ENCODE assay signal across 9 mouse cellular contexts in genomic region chr10:122528973-122529703, GRCm38 (mm10).
A peak's percentile ranks its signal among the peaks of the same experiment; 100 is the strongest.
DNase-seq lines count a peak whose midpoint lies in the region; ATAC-seq and TF ChIP-seq lines count a peak whose summit lies in the region.
"Had no signal": no experiment of that assay in that cellular context is flagged by ENCODE, and none has a peak within 500 bp of the region (broad histone marks: within the 10 kb centered on the region; RNA-seq: fewer than 3 reads in every experiment).

No protein-coding gene starts in this region.

- H3K4me1 ChIP-seq in forebrain, embryonic 14.5 days (ENCODE audit: control insufficient read depth, insufficient read depth, low read length) = no peaks in the 10 kb centered on the region
- H3K4me1 ChIP-seq in forebrain, embryonic 11.5 days (replicated peaks; ENCODE audit: control insufficient read depth, insufficient read depth, low read length) = no peaks in the 10 kb centered on the region
- no peaks in the 10 kb centered on the region for H3K4me1 ChIP-seq in liver, postnatal 0 days (ENCODE audit: insufficient read depth)
- H3K4me1 ChIP-seq: neural tube, embryonic 12.5 days had no signal

- no peak overlapping the region for H3K4me3 ChIP-seq in forebrain, embryonic 14.5 days (ENCODE audit: low read depth, low read length)
- H3K4me3 ChIP-seq in forebrain, embryonic 11.5 days (ENCODE audit: low read depth, low read length) = no peak overlapping the region
- no peak overlapping the region for H3K4me3 ChIP-seq in liver, postnatal 0 days (ENCODE audit: low read depth, low read length)
- H3K4me3 ChIP-seq: neural tube, embryonic 12.5 days had no signal

- DNase-seq in forebrain, embryonic 14.5 days (ENCODE audit: low spot score) = peak; percentile 87
- DNase-seq in forebrain, embryonic 11.5 days (ENCODE audit: low spot score) = no peak
- no peak for DNase-seq in liver, postnatal 0 days
- DNase-seq in liver = no peak
- DNase-seq in T-cell, adult 2 months (ENCODE audit: low spot score) = peak; percentile 34
- peak; percentile 72 for DNase-seq in hindlimb bud, embryonic 11.5 days (ENCODE audit: extremely low spot score, low read depth, low spot score)
- DNase-seq in skeletal muscle tissue, adult 2 months (ENCODE audit: low read depth, low spot score) = peak; percentile 30
- no peak for DNase-seq in frontal cortex, postnatal 25 days (ENCODE audit: low spot score in 2 of 2)

- no peak overlapping the region for H3K9ac ChIP-seq in forebrain, embryonic 14.5 days (ENCODE audit: low read length)
- no peak overlapping the region for H3K9ac ChIP-seq in forebrain, embryonic 11.5 days (ENCODE audit: low read length)
- H3K9ac ChIP-seq in liver, postnatal 0 days (replicated peaks) = no peak overlapping the region
- H3K9ac ChIP-seq: neural tube, embryonic 12.5 days had no signal

- TF ChIP-seq CTCF in liver, postnatal 0 days (IDR thresholded peaks at IDR 0.05; ENCODE audit: low read depth) = peak; percentile 87

- 38% methylated on average over 4 of the region's 4 CpGs for WGBS in forebrain, embryonic 14.5 days
- WGBS in forebrain, embryonic 11.5 days = 37% methylated on average over 4 of the region's 4 CpGs
- 28% methylated on average over 4 of the region's 4 CpGs for WGBS in liver, postnatal 0 days (ENCODE audit: insufficient replicate concordance)

- TF ChIP-seq EP300 in liver, postnatal 0 days (IDR thresholded peaks at IDR 0.05; ENCODE audit: low read depth) = no peak

- no peaks in the 10 kb centered on the region for H3K36me3 ChIP-seq in forebrain, embryonic 14.5 days (ENCODE audit: control insufficient read depth, insufficient read depth, low read length)
- no peaks in the 10 kb centered on the region for H3K36me3 ChIP-seq in forebrain, embryonic 11.5 days (ENCODE audit: control insufficient read depth, insufficient read depth, low read length)
- no peaks in the 10 kb centered on the region for H3K36me3 ChIP-seq in liver, postnatal 0 days (replicated peaks; ENCODE audit: insufficient read depth, low read length)
- H3K36me3 ChIP-seq: neural tube, embryonic 12.5 days had no signal

- no peak overlapping the region for H3K4me2 ChIP-seq in forebrain, embryonic 14.5 days (ENCODE audit: low read length)
- H3K4me2 ChIP-seq in forebrain, embryonic 11.5 days (ENCODE audit: low read depth, low read length, severe bottlenecking) = no peak overlapping the region
- no peak overlapping the region for H3K4me2 ChIP-seq in liver, postnatal 0 days (ENCODE audit: low read depth, low read length)
- H3K4me2 ChIP-seq: neural tube, embryonic 12.5 days had no signal

- peak; percentile 42; the same call in 1 of the 2 replicates for ATAC-seq in forebrain, embryonic 14.5 days
- no peak for ATAC-seq in forebrain, embryonic 11.5 days (replicated peaks; ENCODE audit: low FRiP score)
- ATAC-seq in liver, postnatal 0 days = no peak

- no peaks in the 10 kb centered on the region for H3K9me3 ChIP-seq in forebrain, embryonic 14.5 days (replicated peaks; ENCODE audit: control insufficient read depth, low read length)
- no peaks in the 10 kb centered on the region for H3K9me3 ChIP-seq in forebrain, embryonic 11.5 days (ENCODE audit: control insufficient read depth, low read length)
- H3K9me3 ChIP-seq in liver, postnatal 0 days (ENCODE audit: low read length) = no peaks in the 10 kb centered on the region
- H3K9me3 ChIP-seq: neural tube, embryonic 12.5 days had no signal

- H3K27ac ChIP-seq in forebrain, embryonic 14.5 days (ENCODE audit: low read depth, low read length) = no peak overlapping the region
- no peak overlapping the region for H3K27ac ChIP-seq in forebrain, embryonic 11.5 days (ENCODE audit: low read depth, low read length)
- H3K27ac ChIP-seq in liver, postnatal 0 days (ENCODE audit: low read depth) = no peak overlapping the region
- H3K27ac ChIP-seq: neural tube, embryonic 12.5 days had no signal

- no peaks in the 10 kb centered on the region for H3K27me3 ChIP-seq in forebrain, embryonic 14.5 days (replicated peaks; ENCODE audit: control insufficient read depth, insufficient read depth, low read length)
- H3K27me3 ChIP-seq in forebrain, embryonic 11.5 days (ENCODE audit: control insufficient read depth, insufficient read depth, low read length) = no peaks in the 10 kb centered on the region
- no peaks in the 10 kb centered on the region for H3K27me3 ChIP-seq in liver, postnatal 0 days (ENCODE audit: insufficient read depth, low read length)
- H3K27me3 ChIP-seq: neural tube, embryonic 12.5 days had no signal

Comparison
In these comparisons a context has a peak if more than half of its experiments do, and no peak if none do; other contexts are left out.
1. DNase-seq: peak in forebrain, embryonic 14.5 days (single experiment), T-cell, adult 2 months (single experiment), hindlimb bud, embryonic 11.5 days (single experiment) and skeletal muscle tissue, adult 2 months (single experiment); none in forebrain, embryonic 11.5 days (single experiment), liver, postnatal 0 days (single experiment), liver (single experiment) and frontal cortex, postnatal 25 days (0 of 2).